Mouse (Mus musculus): ENCODE results near the gene Rbfox1.

The Rbfox1 gene

DNA sequence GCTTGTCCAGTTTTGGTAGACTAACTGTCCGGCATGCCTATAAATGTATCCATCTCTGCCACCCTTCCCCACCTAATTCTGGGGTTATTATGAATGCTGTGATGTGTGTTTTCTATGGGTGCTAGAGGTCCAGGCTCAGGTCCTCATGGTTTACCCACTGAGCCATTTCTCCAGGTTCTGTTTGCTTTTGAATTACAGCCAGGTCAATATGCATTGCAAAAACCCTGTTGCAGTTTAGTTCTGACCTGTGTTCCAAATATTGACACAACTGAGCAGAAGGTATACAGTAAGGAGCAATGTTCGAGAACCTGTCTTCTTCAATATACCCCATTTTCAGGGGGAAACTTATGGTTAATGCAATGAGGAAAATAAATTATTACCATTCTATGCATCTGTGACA lies 480.6 kb downstream of the Rbfox1 start:
- no peak for DNase-seq

DNA sequence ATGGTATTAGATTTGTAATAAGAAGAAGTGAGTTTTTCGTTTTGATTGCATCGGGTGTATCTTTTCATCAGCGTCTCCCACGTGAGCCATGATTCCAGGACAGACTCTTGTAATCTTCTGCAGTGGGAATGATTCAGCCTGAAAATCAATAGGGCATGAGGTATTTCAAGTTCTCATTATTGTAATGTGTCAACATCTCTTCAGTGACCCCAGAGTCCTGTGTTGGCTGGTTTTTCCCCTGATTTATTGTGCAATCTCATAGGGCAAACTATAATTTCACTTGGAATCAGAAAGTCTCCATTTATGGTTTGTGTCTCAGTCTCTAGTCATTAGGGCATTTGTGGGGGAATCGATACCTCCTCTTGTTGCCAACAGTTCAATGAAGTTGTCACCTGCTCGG lies 481.5 kb downstream of the Rbfox1 start:
- DNase-seq, result no peak

DNA sequence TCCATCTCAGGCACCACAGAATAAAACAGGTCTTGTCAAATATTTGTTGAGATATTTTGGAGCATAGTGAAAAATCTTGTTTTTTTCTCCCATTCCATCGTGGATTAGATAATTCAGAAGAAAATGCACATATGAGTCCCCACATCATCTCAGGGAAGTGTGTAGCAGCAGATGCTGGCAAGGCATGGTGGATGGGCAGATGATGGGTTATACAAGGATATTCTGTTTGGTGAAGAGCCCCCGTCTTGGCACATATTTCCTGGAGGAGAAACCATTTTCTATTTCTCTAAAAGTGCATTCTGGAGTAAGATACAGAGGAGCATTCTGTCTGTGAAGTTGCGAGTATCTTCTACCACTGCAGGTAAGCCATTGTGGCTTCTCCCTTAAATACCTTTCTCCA lies 495.8 kb downstream of the Rbfox1 start:
- no peak for DNase-seq

DNA sequence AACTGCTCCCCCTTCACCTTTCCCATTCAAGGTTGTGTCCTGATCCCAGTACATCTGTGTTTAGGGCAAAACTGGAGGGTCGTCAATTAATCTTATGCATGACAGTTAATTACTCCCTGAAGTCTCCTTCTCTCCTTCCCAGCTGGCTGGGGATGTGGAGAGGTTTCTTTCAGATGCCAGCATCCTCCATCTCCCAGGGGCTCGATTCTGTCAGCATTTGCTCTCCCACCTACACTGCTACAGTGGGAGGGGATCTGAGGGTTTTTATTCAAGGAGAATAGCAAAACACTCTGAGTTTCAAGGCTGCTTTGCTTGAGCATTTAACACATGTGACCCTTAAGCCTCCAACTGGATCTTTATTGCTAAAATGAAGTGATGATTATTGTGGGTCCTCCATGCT lies 496.4 kb downstream of the Rbfox1 start:
- no peak for DNase-seq

DNA sequence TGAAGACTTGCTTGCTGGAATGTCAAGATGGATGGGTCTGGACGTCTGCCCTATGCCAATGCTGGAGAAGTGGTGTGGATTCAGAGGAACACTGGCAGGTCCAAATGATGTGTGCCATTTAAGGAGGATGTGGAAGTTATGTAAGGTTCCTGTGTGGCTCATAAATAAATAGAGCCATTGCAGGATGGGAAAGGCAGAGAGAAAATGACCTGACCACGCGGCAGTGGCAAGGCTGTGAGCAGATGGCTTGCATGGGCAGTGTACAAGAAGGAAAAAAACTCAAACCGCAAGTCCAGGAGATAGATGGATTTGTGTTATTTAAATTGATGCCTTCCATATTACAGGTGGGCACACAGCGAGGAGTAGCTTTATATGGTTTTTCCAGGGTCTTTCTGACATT lies 497.6 kb downstream of the Rbfox1 start:
- DNase-seq, result no peak

DNA sequence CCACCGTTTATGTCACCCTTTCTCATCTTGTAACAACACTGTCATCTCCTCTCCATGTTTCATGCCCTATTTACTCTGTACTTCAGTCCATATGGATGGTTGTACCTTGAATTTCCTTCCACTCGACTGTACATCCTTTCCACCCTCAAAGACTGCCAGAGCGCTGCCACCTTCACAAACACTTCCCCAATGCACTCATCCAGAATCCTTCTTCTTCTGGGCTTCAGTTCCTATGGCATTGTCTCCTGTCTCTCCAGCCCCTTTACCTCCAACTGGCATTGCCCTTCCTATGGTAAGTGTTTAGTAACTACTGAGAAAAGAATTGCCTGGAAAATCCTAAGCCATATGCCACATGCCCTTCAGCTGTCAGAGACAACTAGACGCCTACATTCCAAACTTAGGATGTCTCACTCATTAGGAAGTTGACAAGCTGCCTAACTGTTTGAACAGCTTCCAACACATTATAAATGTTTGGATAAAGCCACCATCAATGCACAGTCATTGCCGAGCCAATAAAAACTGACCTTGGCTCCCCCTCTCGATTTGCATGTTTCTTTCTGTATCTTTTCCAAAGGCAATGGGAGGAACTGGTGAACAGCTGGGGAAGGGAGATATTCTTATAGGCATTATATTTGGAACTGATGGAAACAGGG lies 505.2 kb downstream of the Rbfox1 start:
- DNase-seq, result peak; percentile 47

DNA sequence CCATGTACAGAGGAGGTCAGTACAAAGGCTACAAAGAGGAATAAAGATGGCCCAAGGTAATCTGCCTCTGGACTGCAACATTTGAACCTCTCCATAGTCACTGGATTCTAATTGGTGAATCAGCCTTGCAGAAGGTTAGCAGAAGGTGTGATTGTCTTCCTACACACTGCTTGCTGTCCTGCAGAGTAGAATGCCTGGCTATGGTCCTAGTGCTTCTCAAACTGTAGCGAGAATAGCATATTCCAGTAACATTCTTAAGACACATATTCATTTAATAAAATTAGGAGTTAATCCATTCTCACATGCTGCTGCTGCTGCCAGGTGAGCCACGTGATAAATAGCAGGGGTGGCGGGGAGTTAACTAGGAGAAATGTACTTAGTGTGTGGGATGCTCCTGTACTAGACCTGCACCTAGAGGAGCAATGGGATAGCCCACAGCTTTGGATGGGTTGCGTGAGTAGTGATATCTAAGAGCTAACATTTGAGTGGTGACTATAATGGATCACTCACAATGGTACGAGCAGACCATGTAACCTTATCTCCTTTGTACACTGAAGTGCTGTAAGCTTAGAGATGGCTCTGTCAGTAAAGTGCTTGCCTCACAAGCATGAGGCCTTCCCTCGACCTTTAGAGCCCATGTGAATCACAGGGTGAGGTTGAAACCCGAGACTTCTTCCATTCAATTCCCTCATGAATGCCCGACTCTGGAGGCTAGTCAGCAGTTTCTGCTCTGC lies 511.7 kb downstream of the Rbfox1 start:
- no peak for DNase-seq

DNA sequence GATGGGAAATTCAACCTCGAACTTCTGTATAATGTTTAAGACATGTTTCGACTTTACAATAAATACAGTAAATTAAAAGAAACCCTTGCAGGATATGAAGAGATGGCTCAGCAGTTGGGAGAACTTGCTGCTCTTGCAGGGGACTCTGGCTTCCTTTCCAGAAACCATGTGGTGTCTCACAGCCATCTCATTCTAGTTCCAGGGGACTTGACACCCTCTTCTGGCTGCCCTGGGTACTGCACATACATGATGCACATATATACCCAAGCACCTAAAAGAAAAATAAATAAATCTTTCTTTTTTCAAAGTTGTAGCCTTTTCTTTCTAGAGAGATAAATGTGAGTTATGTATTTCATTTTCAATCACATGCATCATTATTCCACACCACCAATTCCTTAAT lies 512.5 kb downstream of the Rbfox1 start:
- no peak for DNase-seq

DNA sequence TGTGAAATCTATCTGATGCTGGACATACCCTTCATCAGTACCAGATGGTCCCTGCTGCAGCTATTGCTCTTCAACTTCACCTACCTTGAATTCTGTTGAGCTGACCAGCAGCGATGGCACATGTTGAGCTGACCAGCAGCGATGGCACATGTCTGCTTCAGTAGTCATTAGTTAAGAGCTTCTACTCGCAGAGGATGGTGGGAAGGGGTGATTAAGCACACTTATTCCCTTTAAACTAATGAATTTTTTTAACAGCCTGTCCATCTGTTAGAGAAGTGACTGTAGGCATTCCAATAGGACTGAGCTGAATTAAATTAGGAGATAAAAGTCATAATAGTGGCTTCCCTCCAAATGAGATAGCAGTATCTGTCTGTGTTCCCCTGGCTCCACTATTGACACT lies 517.7 kb downstream of the Rbfox1 start:
- no peak for DNase-seq

DNA sequence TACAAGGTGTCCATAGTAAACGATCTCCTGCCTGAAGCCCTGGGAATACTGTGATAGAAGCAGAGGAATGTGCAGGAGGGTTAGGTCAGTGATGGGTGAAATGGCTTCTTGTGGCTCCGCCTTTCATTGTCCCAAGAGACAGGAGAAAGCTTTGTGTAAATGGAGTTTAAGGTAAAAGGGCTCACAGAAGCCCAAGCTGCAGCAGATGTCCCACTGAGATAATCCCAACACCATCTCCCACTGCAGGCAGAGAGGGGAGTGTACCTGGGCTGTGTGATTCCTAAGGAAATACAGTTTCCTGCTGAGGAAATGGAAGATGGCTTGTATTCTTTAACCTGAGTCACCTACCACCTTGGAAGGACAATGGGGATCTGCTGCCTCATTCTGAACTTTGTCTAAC lies 529.7 kb downstream of the Rbfox1 start:
- no peak for DNase-seq

DNA sequence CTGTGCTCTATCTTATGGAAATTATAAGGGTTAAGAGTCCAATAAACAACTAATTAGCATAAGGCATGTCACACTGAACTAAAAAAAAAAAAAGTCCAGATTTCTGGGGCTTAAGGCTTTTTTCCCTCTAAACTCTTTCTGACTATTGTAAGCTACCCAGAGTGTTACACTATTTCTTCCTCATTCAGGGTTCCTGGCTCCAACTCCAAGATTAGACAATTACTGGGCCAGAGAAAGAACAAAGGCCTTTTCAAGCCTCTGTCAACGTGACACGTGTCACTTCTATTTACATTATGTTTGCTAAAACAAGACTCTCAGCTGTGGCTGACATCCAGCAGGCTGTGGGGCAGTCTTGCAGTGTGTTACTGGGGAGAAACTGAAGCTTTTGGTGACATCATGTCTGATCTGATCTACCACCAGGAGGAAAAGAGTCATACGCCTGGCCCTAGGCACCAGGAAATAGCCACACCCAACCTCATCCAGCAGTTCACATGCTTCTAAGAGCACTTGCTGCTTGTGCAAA lies 536.5 kb downstream of the Rbfox1 start:
- DNase-seq, result no peak

DNA sequence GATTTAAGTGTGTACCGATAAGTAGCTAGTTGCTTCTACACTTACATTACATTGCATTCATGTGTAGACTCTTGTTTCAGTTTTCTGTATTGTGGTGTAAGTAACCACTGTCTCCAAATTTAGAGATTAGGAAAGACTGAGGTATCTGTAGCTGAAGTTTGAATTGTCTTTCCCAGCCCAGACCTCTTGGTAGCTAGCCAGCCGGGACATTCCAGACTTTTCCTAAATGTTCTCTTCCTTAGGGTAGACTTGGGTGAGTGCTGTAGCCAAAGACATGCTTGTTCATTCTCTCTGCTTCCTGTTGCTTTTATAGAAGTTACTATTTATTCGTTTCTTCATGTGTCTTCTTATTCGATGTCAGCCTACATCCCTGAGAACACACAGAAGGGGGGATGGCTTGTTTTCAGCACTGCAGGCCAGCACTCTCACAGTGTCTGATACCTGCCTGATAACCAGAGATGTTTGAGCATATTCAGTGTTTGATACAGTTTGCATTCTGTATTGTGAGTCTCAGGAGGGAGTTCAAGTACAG lies 538.8 kb downstream of the Rbfox1 start:
- peak; percentile 52 for DNase-seq

DNA sequence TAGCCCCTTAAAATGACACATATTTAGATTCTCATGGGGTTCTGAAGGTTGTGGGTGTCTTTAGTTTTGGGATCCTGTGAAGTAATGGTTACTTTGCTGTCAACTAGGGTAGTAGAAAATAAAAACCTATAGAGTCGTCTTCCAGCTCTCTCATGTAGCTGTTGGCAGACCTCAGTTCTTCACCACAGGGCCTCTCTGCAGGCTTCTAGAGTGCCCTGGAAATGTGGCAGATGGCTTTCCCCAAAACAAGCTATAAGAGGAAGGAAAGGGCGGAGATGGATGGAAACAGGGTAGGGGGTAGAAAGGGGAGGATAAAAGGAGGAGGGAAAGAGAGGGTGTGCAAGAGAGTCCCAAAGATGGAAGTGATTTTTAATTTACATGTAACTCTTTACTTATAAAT lies 539.6 kb downstream of the Rbfox1 start:
- peak; percentile 81 for DNase-seq

DNA sequence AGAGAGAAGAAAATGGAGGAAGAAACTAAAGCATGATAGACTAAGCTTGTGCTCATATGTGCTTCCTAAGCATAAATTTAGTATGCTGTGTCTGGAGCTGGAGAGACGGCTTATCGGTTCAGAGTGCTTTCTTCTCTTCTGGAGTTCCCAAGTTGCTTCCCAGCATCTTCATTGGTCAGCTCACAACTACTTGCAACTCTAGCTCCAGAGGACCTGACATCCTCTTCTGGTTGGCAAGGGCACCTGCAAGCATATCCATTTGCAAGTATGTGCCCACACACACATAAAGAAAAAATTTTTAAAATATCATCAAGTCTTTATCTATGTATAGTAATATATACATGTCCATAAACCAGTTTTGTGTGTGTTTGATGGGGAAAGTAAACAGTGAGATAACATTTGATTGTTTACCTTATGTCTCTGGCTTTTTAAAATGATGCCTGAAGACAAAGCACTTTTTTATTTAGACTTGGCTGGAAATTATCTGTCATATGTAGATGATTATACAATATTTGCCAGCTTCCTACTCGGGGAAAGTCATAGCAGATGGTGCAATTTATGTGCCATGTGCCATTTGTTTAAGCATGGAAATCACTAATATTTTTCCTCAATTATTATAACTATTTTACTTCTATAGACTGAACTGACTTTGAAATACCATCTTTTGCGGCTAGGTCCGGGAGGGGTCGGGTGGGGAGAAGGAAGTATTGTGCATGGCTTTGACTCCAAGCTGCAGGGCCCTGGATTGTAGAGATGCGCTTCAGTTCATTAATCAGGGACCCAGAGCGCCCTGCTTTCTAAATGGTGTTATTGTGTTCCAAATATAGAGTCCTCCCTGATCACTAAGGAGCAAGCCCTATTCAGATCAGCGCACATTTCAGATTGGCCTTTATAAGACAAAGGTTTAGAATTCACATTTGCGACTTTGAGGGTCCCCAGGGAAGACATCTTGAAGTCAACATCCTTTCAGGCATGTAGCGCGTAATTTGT lies 542.4 kb downstream of the Rbfox1 start:
- DNase-seq, result peak; percentile 63

DNA sequence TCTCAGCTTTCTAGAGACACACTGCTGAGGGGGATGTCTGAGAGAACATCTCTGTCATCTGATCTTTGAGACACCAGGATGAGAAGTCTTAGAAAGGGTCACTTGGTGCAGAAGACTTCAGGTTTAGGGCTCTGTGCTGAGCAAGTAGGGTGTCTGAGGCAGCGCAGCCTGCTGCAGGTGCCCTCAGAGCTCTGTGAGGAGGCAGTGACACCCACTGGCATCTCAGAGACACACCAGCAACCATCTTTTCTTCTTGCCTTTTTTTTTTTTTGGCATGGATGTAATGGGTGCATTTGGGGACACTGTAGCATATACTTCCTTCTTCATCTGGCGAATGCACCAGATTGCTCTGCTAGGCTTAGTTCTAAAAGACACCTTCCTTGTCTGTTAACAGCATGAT lies 545.8 kb downstream of the Rbfox1 start:
- DNase-seq, result peak; percentile 59

DNA sequence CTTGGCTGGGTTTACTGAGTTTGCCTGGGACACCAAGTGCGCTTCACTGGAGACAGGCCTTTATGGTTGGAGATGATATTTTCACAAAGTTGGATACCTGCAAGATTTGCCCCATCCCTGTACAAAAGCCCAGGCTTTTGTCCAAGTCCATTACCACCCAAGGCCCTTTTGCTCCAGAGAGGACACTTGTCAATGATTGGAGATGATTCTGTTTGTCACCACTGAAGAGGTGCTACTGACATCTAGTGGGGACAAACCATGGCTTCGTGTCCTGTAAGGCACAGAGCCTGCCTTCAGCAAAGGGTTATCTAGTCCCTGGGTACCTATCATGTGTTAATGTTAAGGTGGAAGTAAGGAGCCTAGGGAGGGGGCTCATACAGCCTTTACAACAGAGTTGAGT lies 551.3 kb downstream of the Rbfox1 start:
- DNase-seq, result peak; percentile 56

DNA sequence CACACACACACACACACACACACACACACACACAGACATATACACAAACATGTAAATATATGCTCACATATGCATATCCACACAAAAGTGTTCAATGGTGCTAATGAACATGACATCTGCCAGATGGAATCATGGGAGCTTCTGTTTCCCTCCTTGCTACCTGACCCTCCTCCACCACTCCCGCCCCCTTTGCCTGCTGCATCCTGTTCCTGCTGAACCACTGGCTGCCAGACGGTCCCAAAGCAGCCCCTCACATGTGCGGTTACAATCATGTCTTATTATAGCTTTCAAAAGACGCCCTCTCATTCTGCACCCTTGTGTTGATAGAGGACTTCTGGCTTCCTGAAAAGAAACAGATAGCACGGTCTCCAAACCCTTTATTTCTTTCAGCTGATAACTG lies 563.1 kb downstream of the Rbfox1 start:
- DNase-seq, result no peak

DNA sequence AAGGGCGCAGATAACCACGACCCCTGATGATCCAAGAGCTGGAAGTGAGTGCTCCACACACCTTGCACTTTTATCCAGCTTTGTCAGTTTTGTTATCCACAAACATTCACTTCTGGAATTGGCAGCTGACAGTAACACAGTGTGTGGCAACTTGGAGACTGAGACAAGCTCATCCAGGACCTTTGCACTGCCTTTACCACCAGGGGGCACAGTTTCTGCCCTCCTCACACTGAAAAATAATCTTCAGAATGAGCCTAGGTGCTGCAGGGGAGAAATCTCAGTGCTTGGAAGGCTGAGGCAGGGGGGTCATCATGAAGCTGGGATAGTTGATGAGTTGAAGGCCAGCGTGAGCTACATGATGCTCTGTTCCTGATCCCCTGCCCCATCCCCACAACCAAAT lies 570.2 kb downstream of the Rbfox1 start:
- DNase-seq, result no peak

DNA sequence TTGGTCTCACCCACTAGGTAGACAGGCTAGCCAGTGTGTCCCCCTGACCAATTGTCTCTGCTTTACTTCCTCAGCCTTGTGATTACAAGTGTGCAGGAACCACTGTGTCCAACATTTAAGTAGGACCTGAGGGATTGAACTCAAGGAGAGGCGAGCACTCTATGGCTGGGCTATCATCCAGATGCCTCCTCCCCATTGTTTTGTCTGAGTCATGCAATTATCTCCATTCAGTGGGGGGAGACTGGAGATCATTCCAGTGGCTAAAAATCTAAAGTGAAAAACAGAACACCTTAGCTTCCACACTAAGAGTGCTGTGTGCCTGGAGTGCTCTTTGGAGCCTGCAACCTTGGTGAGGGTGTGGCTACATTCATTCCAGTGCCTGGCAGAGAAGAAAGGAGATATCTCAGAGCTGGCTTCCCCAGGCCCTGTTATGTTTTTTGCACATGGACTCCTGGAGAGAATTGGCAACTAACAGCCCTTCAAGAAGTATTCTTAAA lies 594.0 kb downstream of the Rbfox1 start:
- DNase-seq, result no peak

DNA sequence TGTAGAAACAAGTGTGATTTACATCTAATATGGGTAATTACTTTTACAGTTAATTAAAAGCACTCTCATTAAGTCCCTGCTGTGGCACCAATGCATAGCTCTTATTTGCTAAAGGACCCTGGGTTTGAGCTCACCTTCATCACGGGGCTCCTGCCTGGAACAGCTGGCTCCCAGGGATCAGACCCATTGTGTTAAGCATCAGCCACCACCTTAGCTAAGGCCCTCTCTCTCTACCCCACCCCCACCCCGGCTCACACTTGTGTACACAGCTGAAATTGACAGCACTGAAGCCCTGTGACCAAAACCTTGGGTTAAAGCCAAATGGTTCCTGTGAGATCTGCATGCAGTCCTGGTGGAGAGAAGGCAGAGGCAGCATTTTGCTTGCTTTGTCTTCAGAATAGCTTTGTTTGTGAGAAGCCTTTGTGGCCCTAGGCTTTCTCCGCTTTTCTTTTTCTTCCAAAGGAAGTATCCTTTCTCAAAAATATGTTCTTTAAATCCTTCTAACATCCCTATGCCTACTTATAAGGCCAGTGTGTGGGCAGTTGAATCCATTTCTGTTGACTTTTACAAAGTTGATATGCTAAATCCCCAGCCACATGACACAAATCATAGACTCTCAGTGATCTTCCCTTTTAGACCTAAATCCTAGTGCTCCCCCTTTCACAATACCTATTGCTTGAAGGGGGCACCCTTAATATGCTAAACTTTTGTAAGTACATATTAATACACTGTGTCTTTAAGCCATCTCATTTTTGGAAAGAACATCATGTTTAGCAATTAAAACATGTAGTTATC lies 594.7 kb downstream of the Rbfox1 start:
- peak; percentile 41 for DNase-seq

DNA sequence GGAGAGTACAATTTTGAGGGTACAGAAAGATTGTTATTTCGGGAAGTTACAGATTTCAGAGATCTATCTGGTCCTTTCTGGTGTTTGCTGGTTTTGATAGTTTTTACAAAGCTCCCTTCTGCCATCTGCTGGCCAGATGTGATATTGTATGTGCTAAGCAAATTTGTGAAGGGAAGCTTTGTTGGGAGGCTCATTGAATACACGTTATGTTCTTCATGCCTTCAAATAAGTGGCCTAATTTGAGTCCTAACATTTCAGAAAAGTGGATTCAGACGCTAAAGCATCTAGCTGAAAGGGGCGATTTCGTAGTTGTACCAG lies 595.2 kb downstream of the Rbfox1 start:
- DNase-seq, result peak; percentile 81

DNA sequence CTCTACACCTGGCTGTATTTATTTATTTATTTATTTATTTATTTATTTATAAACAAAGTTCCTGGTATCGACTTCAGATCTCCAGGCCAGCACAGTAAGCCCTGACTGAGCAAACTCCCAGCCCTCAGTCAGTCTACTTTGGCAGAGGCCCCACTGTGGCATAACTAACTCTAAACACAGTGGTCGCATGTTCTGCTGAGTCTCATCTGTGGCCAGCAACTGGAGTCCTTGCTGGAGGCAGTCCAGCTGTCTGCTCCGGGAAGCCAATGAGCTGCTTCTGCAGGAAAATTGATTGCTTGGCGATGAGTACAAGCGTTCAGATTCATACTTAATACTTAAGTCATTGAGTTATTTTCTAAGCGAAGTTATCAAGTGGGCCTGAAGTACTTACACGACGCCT lies 598.5 kb downstream of the Rbfox1 start:
- no peak for DNase-seq
